Mouse (Mus musculus): ENCODE results near the gene Gm20388. TPM values are rescaled to one million over a fixed set of nuclear protein-coding genes. Genes with fewer than 3 reads are reported as not detected.

Gm20388 gene
- polyA plus RNA-seq, 1 experiment = not detected

DNA sequence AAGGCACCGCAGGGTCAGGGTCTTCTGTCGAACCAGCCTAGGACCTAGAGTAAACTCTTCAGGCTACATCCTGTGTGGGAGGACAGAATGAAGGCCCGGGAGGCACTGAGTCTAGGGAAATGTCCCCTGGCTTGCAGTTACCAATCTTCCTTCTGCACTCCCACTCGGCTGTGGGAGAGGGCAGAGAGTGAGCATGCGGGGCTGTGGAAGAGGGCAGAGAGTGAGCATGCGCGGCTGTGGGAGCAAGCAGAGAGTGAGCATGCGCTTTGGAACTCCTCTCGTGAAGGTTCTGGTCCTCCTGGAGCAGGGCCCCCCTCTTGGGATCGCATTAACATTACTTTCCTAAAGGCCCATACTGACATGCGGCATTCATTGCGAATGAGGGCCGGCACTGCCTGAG is 106.7 kb downstream of the Gm20388 start:
- no peak overlapping the region for H3K27ac ChIP-seq (ENCODE audit: insufficient read depth, low read depth, low read length)
- no peak for TF ChIP-seq POLR2A (IDR thresholded peaks at IDR 0.05; ENCODE audit: insufficient read depth, low read depth, low read length)
- no peak for TF ChIP-seq CTCF (IDR thresholded peaks at IDR 0.05; ENCODE audit: insufficient read depth, low read depth, low read length)
- peaks cover 5% of the 10 kb centered on the region; the same call in 1 of the 2 replicates for H3K4me1 ChIP-seq (ENCODE audit: control insufficient read depth, insufficient read depth, low read length)
- WGBS = 94% methylated on average over 13 of the region's 13 CpGs
- H3K4me3 ChIP-seq (ENCODE audit: insufficient read depth, low read depth, low read length) = no peak overlapping the region

- Histone ChIP-seq H3K27ac (ENCODE audit: insufficient read depth, low read depth, low read length) (no peak overlapping the region), H3K4me1 (ENCODE audit: control insufficient read depth, insufficient read depth, low read length) (peaks cover 5% of the 10 kb centered on the region; the same call in 1 of the 2 replicates), H3K4me3 (ENCODE audit: insufficient read depth, low read depth, low read length) (no peak overlapping the region)
- TF ChIP-seq POLR2A (IDR thresholded peaks at IDR 0.05; ENCODE audit: insufficient read depth, low read depth, low read length) (no peak), CTCF (IDR thresholded peaks at IDR 0.05; ENCODE audit: insufficient read depth, low read depth, low read length) (no peak)
- WGBS = 98% methylated on average over 6 of the region's 6 CpGs
Observed at GRCm38 (mm10) chr8:120017786-120018185, 107.1 kb downstream of the Gm20388 start.

GRCm38 (mm10) chr8:120018379-120018778 is 107.7 kb downstream of the Gm20388 start:
- Histone ChIP-seq H3K4me3 (ENCODE audit: insufficient read depth, low read depth, low read length) (no peak overlapping the region), H3K4me1 (ENCODE audit: control insufficient read depth, insufficient read depth, low read length) (no peaks in the 10 kb centered on the region), H3K27ac (ENCODE audit: insufficient read depth, low read depth, low read length) (no peak overlapping the region)
- WGBS = 79% methylated on average over 6 of the region's 6 CpGs
- TF ChIP-seq POLR2A (IDR thresholded peaks at IDR 0.05; ENCODE audit: insufficient read depth, low read depth, low read length) (no peak), CTCF (IDR thresholded peaks at IDR 0.05; ENCODE audit: insufficient read depth, low read depth, low read length) (no peak)

DNA sequence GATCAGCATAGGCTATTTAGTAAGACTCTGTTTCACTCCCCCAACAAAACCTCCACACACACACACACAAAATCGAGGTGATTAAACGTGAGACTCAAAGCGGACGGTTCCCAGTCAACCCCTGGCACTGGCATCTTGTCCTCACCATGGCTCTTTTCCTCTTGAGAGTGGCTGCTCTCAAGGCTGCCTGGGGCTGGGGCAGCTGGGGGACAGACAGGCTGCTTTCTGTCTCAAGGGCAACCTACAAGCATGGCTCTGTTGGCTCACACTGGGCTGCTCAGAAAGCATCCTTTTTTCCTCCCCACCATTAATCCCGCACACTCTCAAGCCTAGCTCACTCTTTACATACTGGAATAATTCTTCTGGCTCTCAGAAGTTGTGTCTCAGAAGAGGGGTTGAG is 108.7 kb downstream of the Gm20388 start:
- H3K4me3 ChIP-seq (ENCODE audit: insufficient read depth, low read depth, low read length) = no peak overlapping the region
- H3K4me1 ChIP-seq (ENCODE audit: control insufficient read depth, insufficient read depth, low read length) = no peaks in the 10 kb centered on the region
- H3K27ac ChIP-seq (ENCODE audit: insufficient read depth, low read depth, low read length) = no peak overlapping the region
- TF ChIP-seq POLR2A (IDR thresholded peaks at IDR 0.05; ENCODE audit: insufficient read depth, low read depth, low read length) (no peak), CTCF (IDR thresholded peaks at IDR 0.05; ENCODE audit: insufficient read depth, low read depth, low read length) (no peak)
- 71% methylated on average over 5 of the region's 5 CpGs for WGBS

GRCm38 (mm10) chr8:120020298-120020697 is 109.7 kb downstream of the Gm20388 start:
- TF ChIP-seq POLR2A (IDR thresholded peaks at IDR 0.05; ENCODE audit: insufficient read depth, low read depth, low read length) (no peak), CTCF (IDR thresholded peaks at IDR 0.05; ENCODE audit: insufficient read depth, low read depth, low read length) (no peak)
- Histone ChIP-seq H3K4me1 (ENCODE audit: control insufficient read depth, insufficient read depth, low read length) (no peaks in the 10 kb centered on the region), H3K4me3 (ENCODE audit: insufficient read depth, low read depth, low read length) (no peak overlapping the region), H3K27ac (ENCODE audit: insufficient read depth, low read depth, low read length) (no peak overlapping the region)
- WGBS = 61% methylated on average over 7 of the region's 7 CpGs

DNA sequence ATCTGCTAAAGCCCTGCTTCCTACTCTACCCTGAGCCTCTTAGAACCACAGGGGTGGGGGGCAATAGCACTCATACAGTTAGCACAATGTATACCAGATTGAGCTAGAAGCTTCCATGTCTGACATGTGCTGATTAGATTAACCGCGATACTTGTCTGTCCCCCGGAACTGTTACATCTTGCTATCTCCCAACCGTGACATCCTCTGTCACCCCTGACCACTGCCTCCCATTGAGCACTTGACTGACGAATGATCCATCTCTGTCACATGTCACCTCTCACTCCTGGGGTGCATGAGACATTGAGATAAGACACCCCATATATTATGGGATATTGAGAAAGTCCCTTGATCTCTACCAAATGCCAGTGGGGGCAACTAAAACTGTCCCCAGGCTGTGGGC is 115.6 kb downstream of the Gm20388 start:
- Histone ChIP-seq H3K4me1 (ENCODE audit: control insufficient read depth, insufficient read depth, low read length) (peaks cover 5% of the 10 kb centered on the region; the same call in 1 of the 2 replicates), H3K27ac (ENCODE audit: insufficient read depth, low read depth, low read length) (no peak overlapping the region), H3K4me3 (ENCODE audit: insufficient read depth, low read depth, low read length) (no peak overlapping the region)
- WGBS = 96% methylated on average over 5 of the region's 5 CpGs
- TF ChIP-seq CTCF (IDR thresholded peaks at IDR 0.05; ENCODE audit: insufficient read depth, low read depth, low read length) (no peak), POLR2A (IDR thresholded peaks at IDR 0.05; ENCODE audit: insufficient read depth, low read depth, low read length) (no peak)

- no peak for TF ChIP-seq CTCF (IDR thresholded peaks at IDR 0.05; ENCODE audit: insufficient read depth, low read depth, low read length)
- Histone ChIP-seq H3K4me1 (ENCODE audit: control insufficient read depth, insufficient read depth, low read length) (peaks cover 5% of the 10 kb centered on the region; the same call in 1 of the 2 replicates), H3K4me3 (ENCODE audit: insufficient read depth, low read depth, low read length) (no peak overlapping the region), H3K27ac (ENCODE audit: insufficient read depth, low read depth, low read length) (no peak overlapping the region)
- 87% methylated on average over 6 of the region's 6 CpGs for WGBS
Observed at GRCm38 (mm10) chr8:120026991-120027390, 116.3 kb downstream of the Gm20388 start.

GRCm38 (mm10) chr8:120030447-120030846 is 119.8 kb downstream of the Gm20388 start:
- 84% methylated on average over 5 of the region's 5 CpGs for WGBS
- H3K4me1 ChIP-seq (ENCODE audit: control insufficient read depth, insufficient read depth, low read length) = peaks cover 8% of the 10 kb centered on the region

GRCm38 (mm10) chr8:120032549-120033208 is 122.0 kb downstream of the Gm20388 start:
- Histone ChIP-seq H3K4me3 (ENCODE audit: insufficient read depth, low read depth, low read length) (no peak overlapping the region), H3K27ac (ENCODE audit: insufficient read depth, low read depth, low read length) (no peak overlapping the region), H3K4me1 (ENCODE audit: control insufficient read depth, insufficient read depth, low read length) (peaks cover 15% of the 10 kb centered on the region)
- TF ChIP-seq POLR2A (IDR thresholded peaks at IDR 0.05; ENCODE audit: insufficient read depth, low read depth, low read length) (no peak), CTCF (IDR thresholded peaks at IDR 0.05; ENCODE audit: insufficient read depth, low read depth, low read length) (no peak)
- WGBS = 77% methylated on average over 5 of the region's 5 CpGs

More at GRCm38 (mm10) chr8:120030447-120030846, 119.8 kb downstream of the Gm20388 start:
- H3K27ac ChIP-seq (ENCODE audit: insufficient read depth, low read depth, low read length) = no peak overlapping the region
- H3K4me3 ChIP-seq (ENCODE audit: insufficient read depth, low read depth, low read length) = no peak overlapping the region
- TF ChIP-seq POLR2A (IDR thresholded peaks at IDR 0.05; ENCODE audit: insufficient read depth, low read depth, low read length) (no peak), CTCF (IDR thresholded peaks at IDR 0.05; ENCODE audit: insufficient read depth, low read depth, low read length) (no peak)

Data from olfactory bulb, adult 2 months (tissue).